Mouse (Mus musculus) spleen, adult 2 months (tissue): ENCODE measurements around the gene Hoxd3.

Experiments
- CTCF ChIP-seq: fragments of 200-500 bp; IDR thresholded peaks from 2 replicates; pipeline ENCODE4 v1.5.1; 2011; ENCODE audit warnings: mild to moderate bottlenecking, inconsistent platforms; ENCODE audit not compliant: insufficient read depth, insufficient read length, insufficient replicate concordance; ENCODE audit errors: extremely low read depth
- POLR2A ChIP-seq: fragments of 200-500 bp; IDR thresholded peaks from 2 replicates; pipeline ENCODE4 v1.6.1; 2011; ENCODE audit warnings: low read depth, low read length, inconsistent platforms

DNA sequence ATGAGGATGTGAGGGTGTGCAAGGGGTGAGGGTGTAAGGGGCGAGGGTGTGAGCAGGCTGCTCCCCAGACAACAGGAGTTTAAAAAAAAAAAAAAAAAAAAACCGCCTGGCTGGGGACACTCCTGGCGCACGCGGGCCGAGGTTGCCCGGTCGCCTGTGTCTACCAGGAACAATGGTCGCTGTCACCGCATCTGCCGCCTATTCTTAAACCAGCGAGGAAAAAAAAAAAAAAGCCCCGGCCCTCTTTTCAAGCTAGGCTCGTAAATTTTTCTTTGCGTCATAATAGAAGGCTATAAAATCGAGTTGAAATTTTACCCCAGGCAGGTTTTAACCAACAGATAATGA, 21.6 kb downstream of the Hoxd3 start:
- TF ChIP-seq CTCF (no peak), POLR2A (no peak)
